Mouse (Mus musculus) embryo, embryonic 11 days (tissue): Measurements from ENCODE around the gene Rdh16.
"Not testable (repeated sequence)": the region's sequence is repeated elsewhere in the genome, so short reads cannot be mapped to it uniquely, and the experiment has no call there.

Experiments
- DNase-seq: peaks from one replicate; pipeline ENCODE4 v3.0.0-alpha.2; 2015

Rdh16 gene

DNA sequence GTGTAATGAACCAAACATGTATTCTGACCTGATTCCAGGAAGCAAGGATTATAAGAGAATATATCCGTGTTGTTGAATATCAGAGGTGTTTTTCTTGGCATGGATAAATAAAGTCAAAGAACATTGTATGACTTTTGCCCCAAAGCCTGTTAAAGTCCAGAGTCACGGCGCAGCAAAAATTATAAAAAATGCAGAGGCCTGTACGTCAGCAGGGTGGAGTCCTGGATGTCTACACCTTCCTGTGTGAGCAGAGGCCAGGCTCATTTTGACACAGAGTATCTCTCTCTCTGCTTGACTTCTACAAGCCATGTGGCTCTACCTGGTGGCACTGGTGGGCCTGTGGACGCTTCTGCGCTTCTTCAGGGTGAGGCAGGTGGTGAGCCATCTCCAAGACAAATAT, at the start of gene Rdh16:
Gene Rdh16, plus strand, starts transcription at position 262 of the 400 bp plus-strand sequence.
- DNase-seq = no peak

DNA sequence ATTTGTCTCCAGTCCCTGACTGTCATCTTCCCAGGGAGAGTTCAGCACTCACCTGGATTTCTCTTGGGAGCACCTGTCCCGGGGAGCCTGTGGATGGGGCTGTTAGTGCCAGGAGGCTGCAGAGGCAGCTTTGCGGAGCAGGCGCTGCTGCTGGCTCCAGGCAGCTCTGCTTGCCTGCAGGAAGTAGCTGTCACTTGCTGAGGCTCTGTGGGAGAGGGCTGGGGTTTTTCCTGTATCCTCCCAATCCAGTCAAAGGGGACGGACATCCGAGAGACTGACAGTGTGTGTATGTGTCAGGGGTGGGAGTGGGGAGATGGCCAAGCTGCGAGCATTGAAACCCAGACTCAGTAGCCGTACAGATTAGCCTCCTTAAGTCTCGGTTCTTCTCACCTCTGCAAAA, 49.4 kb upstream of the Rdh16 start, which contains the start of gene Gpr182:
Gene Gpr182, minus strand, starts transcription at position 185 of the 400 bp plus-strand sequence.
- no peak for DNase-seq

DNA sequence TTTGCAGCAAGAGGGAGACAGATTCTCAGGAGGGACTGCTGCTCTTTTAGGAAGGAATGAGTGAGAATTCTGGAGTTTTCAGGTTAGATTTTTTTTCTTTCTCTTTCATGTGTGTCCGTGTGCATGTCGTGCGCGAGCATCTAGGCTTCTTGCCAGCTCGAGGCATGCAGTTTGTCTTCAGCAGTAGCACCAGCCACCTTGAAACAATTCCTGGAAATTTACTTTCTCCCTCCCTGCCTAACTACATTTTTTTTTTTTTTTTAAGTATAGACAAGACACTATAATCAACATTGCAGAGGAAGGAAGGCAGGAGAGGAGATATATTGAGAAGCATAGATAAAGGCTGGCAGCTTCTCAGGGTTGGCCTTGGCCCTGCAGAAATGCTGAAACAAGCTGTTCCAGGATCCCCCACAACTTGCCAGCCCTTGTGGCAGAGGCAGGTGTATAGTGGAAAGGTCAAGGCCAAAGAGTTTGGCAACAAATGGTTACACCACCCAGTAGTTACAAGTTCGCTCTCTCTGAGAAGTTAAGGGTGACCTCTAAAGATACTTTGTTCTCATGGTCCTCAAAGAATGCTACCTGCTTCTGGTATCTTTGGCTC, 46.3 kb upstream of the Rdh16 start:
- DNase-seq = no peak

DNA sequence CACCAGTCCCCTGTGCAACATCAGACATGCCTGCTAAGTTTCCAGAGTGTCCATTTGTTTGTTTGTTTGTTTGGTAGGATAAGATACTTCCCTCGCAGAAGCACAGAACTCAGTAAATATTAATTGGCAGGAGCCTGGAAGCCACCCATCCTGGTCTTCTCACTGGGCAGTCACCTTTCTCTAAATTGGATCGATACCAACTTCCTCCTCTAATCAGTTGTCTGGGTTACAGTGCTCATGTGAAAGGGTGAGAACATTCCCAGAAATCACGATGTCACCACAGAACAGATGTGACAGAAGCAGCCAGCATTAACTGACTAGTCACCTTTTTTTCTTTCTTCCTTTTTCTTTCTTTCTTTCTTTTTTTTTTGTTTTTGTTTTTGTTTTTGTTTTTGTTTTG, 45.7 kb upstream of the Rdh16 start:
- DNase-seq = no peak

DNA sequence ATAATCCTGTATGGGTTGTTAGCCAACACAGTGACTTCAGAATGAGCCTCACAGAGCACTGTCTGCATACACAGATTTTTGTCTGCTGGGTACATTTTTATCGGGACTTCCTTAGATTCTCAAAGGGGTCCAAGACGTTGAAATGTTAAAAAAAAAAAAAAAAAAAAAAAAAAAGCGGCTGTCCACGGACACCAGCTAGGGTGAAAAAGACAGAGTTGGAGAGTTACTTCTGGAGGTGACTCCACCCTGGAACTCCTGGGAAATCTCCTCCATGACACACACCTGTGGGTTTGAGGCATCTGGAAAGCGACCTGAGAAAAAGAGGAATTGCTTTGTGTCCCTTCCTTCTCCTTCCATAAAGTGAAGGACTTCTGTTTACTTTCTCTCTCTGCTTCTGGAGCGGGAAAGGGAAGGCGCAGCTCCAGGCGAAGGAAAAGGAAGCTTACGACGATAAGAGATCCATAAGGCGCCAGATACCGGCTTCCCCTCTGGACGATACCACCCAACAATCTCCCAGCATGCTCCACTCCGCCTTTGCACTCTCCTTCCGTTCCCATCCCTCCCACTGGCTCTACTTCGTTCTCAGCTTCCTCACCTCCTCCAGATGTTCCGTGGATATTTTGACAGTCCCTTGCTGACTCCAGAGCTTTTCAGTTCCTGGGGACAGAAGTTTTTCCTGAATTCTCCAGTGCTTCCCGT, 45.0 kb upstream of the Rdh16 start:
- DNase-seq = peak; percentile 15

DNA sequence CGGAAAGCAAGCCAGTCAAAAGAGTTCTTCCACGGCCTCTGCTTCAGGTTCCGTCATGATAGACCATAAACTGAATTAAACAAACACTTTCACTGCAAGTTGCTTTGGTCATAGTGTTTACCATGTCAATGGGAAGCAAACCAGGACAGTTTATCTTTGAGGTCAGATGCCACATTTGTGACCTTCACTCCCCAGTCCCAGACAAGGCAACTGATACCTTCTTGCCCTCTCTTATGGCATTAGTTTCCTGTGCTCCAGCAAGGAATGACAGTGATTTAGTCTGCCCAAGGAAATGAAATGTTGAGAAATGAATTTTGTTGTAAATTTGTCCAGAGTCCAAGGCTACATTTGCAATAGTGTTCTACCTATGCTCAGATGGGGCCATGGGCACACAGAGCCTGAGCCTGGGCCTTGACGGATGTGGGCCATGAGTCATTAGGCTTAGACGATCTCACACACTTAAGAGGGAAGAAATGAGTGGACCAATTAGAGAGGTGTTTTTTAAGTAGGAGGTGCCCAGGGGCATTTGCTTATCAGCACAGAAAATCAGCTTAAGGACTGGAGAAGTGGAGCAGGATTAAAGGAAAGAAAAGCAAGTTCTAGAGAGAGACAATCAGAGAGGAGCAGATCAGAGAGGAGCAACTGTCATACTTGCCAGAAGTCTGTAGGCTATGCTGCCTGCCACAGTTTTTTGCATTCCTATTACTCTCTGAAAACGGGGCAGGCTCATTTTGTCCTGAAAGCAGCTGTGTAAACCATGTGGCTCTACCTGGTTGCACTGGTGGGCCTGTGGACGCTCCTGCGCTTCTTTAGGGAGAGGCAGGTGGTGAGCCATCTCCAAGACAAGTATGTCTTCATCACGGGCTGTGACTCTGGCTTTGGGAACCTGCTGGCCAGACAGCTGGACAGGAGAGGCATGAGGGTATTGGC, 41.5 kb upstream of the Rdh16 start, which contains the start of the genes Rdh1 and Rdh16f1:
Gene Rdh1, plus strand, starts transcription at position 541 of the 930 bp plus-strand sequence.
Gene Rdh16f1, plus strand, starts transcription at position 607 of the 930 bp plus-strand sequence.
- DNase-seq = no peak

DNA sequence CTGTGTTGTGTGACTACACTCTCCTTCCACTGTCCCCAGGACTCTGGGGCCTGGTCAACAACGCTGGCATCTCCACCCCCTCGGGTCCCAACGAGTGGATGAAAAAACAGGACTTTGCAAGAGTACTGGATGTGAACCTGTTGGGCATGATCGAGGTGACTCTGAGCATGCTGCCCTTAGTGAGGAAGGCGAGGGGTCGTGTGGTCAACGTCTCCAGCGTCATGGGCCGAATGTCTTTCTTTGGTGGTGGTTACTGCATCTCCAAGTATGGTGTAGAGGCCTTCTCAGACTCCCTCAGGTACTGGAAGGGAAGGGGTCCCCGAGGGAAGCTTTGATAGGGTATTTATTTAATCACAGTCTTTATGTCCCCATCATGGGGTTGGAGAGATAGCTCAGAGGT, 38.0 kb upstream of the Rdh16 start:
- DNase-seq = not testable (repeated sequence)

DNA sequence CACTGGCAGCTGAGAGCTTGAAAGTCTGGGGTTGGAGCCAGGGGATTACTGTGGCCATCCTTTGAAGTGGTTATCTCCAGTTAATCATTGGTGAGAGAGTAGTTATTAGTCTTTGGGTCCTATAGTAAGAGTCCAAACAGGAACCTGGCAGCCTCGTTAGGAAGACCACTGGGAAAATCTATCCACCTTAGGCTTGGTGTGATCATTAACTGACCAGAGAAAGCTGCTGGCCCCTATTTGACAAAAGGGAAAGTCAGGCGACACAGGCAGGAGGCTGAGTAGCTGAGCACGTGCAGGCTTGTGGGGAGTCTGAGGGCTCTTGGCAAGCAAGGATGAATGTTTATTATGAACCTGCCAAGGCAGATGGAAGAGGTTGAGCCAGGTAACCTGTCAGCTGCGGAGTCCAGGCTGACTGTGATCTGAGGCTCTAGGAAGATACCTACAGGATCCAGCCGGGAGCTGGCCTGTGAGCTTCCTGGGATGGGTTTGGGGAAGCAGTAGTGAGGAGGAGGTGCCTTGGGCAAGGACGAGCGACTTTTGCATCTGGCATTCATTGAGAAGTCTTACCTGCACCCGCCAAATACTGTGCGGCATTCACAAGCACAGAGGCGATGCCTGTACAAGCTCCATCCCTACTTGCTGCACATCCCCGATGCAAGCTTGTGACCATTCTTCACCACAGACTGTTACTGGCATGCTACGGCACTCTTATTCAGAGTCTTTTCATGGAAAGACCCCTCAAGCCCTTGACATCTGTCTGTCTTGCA, 36.9 kb upstream of the Rdh16 start:
- DNase-seq = no peak

DNA sequence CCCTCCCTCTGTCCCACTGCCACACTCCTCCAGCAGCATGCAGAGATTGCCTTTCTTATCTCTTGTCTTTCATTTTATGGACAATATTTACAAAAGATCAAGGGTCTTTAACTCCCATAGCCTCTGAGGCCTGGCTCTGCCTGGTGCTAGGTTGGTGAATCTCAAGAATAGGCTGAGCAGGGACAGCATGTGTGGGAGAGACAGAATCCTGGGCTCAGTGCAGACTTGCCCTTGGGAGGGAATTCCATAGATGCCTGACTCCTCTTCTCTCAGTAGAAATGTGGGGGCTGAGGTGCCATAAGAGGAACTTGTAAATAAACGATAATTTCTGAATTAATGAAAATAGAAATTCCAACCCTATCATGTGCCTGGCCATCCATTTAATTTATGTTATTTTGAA, 34.4 kb upstream of the Rdh16 start:
- no peak for DNase-seq

DNA sequence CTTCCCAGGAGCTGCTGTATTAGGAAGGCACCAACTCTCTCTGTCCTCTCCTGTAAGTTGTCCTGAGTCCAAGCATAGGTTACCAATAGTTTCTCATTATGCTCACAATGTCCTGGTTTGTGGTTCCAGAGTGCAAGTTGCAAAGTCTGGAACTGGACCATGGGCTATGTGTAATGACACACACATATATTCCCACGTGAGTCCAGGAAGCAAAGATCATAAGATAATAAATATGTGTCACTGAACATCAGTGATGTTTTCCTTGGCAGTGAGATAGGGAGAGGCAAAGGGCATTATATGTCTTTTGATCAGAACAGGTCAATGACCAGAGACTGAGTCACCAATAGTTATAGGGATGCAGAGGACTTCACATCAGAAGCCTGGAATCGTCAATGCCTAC, 24.9 kb upstream of the Rdh16 start, which contains the start of gene Rdh9:
Gene Rdh9, plus strand, starts transcription at position 376 of the 400 bp plus-strand sequence.
- DNase-seq = no peak

DNA sequence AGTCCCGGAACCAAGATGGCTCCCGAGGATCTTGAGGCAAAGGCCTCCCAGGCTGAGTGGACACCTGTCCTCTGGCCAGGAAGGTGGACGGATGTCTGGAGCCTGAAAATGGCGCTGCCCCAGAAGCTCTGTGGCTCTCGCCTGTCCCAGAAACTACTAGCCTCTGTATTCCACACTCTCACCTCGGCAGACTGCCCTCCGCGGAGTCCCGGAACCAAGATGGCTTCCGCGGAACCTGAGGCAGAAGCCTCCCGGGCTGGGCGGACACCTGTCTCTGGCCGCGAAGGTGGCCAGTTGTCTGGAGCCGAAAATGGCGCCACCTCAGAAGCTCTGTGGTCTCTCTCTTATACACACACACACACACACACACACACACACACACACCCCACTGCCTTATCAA, 18.6 kb upstream of the Rdh16 start:
- not testable (repeated sequence) for DNase-seq

DNA sequence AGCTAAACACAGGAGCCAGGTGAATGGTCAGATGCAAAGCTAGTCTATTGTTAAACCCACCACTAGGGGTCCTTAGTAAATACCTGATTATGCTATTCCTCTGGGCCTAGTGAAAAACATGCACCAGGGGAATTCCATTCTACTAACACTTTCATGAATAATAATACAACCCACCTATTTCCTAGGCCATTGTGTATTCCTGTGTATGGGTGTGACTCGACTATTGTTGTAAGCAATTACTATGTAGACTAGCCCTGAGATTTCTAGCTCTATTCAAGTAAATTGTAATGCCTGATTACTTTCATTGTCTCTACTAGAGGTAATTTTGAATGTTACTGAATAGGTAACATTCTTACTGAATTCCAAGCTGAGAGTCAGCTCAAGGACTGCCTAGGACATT, 15.5 kb upstream of the Rdh16 start:
- DNase-seq = not testable (repeated sequence)

DNA sequence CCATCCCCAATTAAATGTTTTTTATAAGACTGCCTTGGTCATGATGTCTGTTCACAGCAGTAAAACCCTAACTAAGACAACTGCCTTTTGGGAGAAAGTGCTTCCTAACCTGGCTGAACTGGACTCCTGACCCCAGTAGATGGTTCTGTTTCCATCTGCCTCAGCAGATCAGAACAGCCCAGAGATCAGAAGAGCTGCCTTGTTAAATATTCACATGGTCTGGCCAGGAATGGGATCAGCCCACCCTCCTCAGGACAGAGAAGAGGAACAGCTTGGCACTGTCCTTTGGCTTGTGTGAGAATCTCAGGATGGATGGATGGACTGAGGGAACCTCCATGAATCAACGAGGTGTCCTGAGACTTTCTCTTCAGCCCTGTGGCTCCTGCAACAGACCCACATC, 1.7 kb upstream of the Rdh16 start:
- DNase-seq = no peak

DNA sequence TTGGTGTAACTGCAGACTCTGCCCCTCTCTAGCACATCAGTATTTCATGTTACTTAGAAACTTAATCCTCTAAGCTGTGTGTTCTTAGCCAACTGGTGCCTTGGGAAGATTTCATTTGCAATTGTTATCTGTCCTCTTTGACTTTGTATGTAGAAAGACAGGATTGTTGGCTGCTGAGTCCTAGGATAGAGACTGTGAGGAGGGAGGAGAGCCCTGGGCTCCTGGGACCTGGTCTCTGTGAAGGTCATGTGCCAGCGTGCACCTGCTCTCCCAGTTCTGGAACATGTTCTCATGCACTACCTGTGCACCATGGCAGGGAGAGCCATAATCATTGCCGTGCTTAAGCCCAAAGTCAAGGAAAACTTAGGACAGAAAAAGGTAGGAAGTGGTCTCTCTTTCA, 660 bp downstream of the Rdh16 start:
- DNase-seq = no peak

DNA sequence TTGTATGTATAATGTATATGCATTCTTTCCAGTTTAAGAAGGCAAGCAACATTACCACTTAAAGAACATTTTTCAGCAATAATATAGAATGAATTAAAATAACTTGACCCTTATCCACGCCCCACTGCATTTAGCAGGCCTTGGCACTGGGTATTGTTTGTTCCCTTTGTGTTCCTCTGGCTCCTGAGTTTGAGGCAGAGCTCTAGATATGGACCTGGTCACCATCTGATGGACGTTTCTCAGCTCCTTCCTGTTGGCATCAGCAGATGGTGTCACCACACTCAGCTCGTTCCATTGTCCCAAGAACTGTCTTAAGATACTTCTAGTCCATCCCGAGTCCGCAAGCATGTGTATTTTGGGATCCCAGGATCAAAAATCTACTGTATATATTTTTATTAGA, 1.3 kb downstream of the Rdh16 start:
- DNase-seq = no peak

DNA sequence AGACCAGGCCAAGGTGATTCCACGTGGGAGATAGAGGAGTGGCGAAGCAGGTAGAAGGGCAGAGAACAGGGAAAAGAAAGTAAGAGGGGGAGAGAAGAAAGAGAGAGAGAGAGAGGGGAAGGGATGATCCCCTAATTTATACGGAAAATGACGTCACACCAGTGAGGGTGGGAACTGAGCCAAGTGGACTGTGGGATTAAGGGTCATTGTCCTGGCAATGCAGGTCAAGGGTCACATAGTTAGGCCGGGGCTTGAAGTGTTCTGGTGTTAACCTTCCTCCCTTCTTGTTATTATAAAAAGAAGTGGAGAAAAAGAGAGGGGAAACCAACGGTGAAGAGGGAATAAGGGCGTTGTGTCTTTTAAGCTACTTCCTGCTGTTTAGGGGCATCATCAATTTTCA, 3.5 kb downstream of the Rdh16 start:
- no peak for DNase-seq

DNA sequence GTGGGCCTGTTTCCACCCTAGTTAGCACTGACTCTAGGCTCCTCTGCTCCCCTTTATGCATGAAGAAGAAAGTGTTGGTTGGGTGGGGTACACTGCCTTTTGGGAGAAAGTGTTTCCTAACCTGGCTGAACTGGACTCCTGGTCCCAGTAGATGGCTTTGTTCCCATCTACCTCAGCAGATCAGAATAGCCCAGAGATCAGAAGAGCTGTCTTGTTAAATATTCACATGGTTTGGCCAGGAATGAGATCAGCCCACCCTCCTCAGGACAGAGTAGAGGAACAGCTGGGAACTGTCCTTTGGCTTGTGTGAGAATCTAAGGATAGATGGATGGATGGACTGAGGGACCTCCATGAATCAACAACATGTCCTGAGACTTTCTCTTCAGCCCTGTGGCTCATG, 14.9 kb downstream of the Rdh16 start:
- no peak for DNase-seq

DNA sequence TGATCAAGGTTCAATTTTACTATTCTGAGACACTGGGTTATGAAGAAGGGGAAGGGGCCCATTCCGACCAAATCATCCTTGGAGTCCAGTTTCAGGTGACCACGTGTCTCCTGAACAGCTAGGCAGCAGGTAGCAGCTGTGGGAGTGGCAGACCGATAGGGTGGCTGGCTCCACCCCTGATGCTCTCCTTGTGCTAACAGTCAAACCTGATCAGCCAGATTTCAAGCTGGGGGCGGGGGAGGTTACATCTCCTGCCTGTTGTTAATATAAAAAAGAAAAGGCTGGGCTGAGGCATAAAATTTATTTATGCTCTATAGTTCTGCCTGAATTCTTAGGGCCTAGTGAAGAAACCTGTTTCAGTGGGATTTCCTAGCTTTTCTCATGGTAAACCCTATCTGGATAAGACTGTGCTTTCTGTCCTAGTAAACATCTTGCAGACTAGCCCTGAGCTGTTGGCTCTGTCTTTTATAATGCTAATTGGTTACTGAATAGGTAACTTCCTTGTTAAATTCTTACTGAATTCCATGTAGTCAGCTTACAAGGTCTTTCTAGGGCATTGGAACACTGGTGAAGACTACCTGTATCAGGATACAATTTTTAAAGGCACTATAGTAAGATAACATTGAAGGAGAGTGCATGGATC, 16.4 kb downstream of the Rdh16 start:
- DNase-seq = not testable (repeated sequence)

DNA sequence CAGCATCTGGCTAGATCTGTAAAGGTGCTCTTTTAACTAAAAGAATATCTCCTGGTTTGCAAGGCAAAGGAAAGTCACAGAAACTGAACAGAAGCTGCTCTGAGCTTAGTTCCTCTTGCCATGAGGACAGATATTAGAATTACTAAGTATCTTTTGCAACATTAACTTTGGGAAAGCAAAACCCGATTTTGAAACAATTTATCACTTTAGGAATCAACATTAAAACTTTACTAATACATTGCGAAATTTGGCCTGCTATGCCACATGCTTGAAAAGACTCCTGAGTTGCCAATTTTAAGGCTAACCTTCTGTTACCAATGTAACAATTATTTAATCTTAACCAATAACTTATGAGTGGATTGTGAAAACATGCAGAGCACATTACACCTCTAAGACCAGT, 20.9 kb downstream of the Rdh16 start:
- not testable (repeated sequence) for DNase-seq

DNA sequence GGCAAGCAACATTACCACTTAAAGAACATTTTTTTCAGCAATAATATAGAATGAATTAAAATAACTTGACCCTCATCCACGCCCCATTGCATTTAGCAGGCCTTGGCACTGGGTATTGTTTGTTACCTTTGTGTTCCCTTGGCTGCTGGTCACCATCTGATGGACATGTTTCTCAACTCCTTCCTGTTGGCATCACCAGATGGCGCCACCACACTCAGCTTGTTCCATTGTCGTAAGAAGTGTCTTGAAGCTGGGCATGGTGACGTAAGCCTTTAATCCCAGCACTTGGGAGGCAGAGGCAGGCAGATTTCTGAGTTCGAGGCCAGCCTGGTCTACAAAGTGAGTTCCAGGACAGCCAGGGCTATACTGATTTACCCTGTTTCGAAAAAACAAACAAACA, 24.4 kb downstream of the Rdh16 start:
- peak; percentile 25 for DNase-seq

DNA sequence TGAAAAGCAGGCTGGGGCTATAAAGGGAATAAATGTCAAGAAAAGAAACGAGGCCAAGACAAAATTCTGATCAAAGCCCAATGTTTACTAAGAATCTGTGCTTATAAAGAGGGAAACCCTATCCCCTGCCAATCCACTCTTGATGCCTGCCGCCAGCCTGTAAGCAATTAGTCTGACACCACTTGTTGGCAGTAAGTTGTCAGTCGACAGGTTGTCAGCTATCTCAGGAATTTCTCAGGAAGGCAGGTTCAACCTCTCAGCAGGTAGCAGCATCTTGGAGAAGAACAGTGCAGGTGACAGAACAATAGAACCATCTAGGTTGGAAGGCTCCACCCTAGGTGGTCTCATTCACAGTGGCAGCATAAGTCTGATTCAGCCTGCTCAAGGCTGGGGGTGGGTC, 28.2 kb downstream of the Rdh16 start:
- DNase-seq = no peak

DNA sequence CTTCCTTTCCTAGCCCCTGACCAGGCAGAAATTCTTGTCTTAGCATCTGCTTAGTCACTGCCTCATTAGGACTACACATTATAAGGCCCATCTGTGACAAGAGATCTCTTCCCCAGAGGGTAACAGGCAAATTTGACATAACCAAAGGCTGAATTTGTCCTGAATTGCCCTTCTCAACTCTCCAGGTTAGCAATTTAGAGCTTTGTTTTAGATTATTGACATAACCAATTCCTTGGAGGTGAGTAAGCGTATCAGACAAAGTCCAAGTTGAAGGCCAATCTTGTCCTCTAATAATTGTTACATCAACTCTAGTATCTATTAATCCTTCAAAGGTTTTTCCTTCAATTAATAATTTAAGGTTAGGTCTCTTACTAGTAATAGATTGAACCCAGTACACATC, 33.2 kb downstream of the Rdh16 start:
- DNase-seq = not testable (repeated sequence)
